Mouse (Mus musculus): Measurements from ENCODE around the gene Ksr1. TPM values are rescaled to one million over a fixed set of nuclear protein-coding genes. Genes with fewer than 3 reads are reported as not detected.

The Ksr1 gene
- polyA plus RNA-seq, 1 experiment from 2014 or later = 3.3 TPM

DNA sequence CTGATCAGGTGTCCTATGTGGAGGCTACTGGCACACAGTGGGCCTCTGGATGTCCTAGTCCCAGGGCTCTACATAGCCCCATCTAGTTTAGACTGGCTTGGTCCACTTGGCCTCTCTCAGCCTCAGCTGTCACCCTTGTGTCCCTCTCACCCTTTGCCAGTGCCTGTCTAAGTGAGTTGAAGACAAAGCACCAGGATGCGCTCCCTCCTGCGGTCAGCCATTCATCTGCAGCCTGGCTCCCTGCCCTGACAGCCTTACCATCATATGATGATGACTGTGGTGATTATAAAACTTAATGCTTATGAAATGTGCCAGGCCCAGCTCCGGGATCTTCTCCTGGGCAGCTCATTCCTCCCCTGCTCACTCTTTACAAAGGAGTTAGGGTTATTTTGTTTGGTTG, 30.5 kb upstream of the Ksr1 start:
- Histone ChIP-seq H3K27ac (ENCODE audit: poor library complexity, severe bottlenecking) (no peak overlapping the region), H3K9me3 (replicated peaks) (0 out of 2 replicates have a peak, but pooled peaks cover 4% of the 10 kb centered on the region), H3K27me3 (replicated peaks) (no peaks in the 10 kb centered on the region), H3K9ac (no peak overlapping the region), H3K36me3 (no peaks in the 10 kb centered on the region), H3K4me3 (no peak overlapping the region), H3K4me2 (no peak overlapping the region), H3K4me1 (replicated peaks) (no peaks in the 10 kb centered on the region)
- no peak for ATAC-seq (ENCODE audit: insufficient number of reproducible peaks, low FRiP score)
- 76% methylated on average over 3 of the region's 3 CpGs for WGBS

DNA sequence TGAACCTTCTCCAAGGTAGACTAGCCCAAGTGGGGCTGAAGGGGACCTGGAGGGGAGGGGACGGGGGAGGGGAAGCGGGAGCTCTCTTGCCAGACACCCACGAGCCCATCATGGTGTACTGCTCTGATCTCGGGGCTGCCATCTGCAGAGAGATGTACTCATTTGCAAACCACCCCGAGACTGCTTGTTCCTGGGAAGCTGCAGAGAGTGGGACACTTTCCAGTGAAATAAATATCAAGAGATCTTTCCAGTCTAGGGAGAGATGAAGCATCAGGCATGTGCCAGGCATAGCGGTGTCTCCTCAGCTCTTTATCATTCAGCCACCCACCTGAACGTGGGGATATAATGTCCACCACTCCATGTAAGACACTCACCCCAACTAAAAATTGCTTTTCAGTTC, 25.8 kb upstream of the Ksr1 start:
- Histone ChIP-seq H3K4me3 (no peak overlapping the region), H3K4me1 (replicated peaks) (no peaks in the 10 kb centered on the region), H3K27ac (ENCODE audit: poor library complexity, severe bottlenecking) (no peak overlapping the region), H3K9me3 (replicated peaks) (0 out of 2 replicates have a peak, but pooled peaks cover 4% of the 10 kb centered on the region), H3K36me3 (no peaks in the 10 kb centered on the region), H3K27me3 (replicated peaks) (no peaks in the 10 kb centered on the region), H3K4me2 (no peak overlapping the region), H3K9ac (no peak overlapping the region)
- WGBS = 68% methylated on average over 7 of the region's 7 CpGs
- no peak for ATAC-seq (ENCODE audit: insufficient number of reproducible peaks, low FRiP score)

DNA sequence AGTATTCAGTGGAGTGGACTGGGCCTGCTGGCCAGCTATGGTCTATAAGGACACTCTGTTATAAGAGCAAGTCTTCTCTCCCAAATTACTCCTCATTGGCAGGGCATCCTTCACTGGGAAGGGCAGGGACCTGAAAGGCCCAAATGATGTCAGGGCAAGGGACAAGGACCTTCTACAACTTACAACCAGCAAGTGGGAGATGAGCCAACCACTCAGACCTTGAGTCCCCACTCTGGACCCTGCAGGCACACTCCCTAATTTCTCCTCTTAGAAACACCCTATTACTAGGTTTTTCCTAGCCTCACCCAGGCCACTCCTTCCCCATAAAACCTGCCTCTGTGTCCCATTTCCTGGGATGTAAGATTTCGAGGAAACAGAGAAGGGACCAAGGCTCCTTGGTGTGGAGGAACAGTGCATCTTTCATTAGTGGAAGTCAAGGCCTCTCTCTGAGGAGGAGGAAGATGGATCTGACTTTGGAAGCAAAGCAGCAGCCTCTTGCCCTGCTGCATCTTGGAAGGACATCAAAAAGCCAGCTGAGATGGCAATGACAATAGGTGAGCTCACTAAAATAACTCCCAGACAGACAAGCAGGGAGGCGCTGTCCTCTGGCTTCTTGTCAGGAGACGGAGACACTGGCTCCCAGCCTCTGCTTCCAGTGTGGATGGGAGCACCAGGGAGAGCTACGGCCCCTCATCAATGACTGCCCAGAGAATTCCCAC, 20.5 kb upstream of the Ksr1 start:
- Histone ChIP-seq H3K9ac (no peak overlapping the region), H3K27me3 (replicated peaks) (no peaks in the 10 kb centered on the region; the same call in 1 of the 2 replicates), H3K4me1 (replicated peaks) (peaks cover 9% of the 10 kb centered on the region), H3K4me2 (no peak overlapping the region), H3K36me3 (no peaks in the 10 kb centered on the region), H3K9me3 (replicated peaks) (no peaks in the 10 kb centered on the region), H3K27ac (ENCODE audit: poor library complexity, severe bottlenecking) (no peak overlapping the region), H3K4me3 (no peak overlapping the region)
- WGBS = 68% methylated on average over 4 of the region's 4 CpGs
- no peak for ATAC-seq (ENCODE audit: insufficient number of reproducible peaks, low FRiP score)

DNA sequence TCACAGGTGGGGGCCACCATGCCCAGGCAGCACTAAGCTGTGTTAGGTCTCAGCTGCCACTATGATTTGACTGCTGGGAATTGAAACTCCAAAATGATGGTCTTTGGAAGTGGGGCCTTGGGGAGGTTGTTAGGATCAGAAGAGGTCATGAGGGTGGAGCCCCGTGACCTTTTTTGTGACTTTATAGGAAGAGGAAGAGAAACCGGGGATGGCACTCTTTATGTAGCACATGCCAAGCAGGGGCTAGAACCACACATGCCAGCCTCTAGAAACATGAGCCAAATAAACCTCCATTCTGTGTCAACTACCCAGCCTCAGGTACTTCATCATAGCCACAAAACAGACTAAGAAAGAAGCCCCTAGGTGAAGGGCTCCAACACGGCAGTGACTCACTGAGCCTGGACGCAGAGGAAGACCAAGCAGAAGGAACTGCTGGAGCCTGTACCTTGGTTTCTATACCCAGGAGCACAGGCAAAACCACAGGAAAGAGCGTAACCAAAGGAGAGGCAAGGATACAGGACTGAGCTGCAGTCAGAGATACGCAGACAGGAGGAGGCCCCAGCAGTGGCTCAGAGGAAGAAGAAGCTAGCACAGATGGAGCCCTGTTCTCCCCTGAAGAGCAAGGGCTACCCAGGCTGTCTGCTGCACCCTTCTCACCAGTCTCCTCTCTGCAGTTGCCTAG, 15.0 kb upstream of the Ksr1 start:
- H3K27me3 ChIP-seq (replicated peaks) = no peaks in the 10 kb centered on the region; the same call in 1 of the 2 replicates
- no peaks in the 10 kb centered on the region for H3K9me3 ChIP-seq (replicated peaks)
- H3K36me3 ChIP-seq = no peaks in the 10 kb centered on the region
- no peak for ATAC-seq (ENCODE audit: insufficient number of reproducible peaks, low FRiP score)
- no peak overlapping the region for H3K4me2 ChIP-seq
- H3K4me1 ChIP-seq (replicated peaks) = peaks cover 22% of the 10 kb centered on the region
- H3K4me3 ChIP-seq = no peak overlapping the region
- no peak overlapping the region for H3K9ac ChIP-seq
- no peak overlapping the region for H3K27ac ChIP-seq (ENCODE audit: poor library complexity, severe bottlenecking)
- WGBS = 81% methylated on average over 6 of the region's 6 CpGs

DNA sequence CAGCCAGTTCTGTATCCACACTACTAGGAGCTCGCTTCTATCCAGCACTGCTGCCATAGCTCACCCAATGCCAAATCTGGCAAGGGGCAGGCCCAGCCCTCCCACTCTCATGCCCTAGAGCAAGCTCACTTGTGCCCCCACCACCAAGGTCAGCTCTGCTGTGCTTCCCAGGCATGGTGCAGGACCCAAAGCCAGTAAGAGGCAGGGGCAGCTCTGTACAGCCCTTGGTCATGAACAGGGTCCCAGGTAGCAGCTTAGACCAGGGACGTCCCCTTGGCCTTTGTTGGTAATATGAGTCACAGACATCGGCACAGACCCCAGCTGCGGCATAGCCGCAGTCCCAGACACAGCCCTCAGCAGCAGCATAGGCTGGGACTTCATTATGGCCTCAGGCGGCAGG, 13.9 kb upstream of the Ksr1 start:
- Histone ChIP-seq H3K4me3 (no peak overlapping the region), H3K9ac (no peak overlapping the region), H3K27ac (ENCODE audit: poor library complexity, severe bottlenecking) (no peak overlapping the region), H3K27me3 (replicated peaks) (no peaks in the 10 kb centered on the region), H3K9me3 (replicated peaks) (no peaks in the 10 kb centered on the region), H3K4me1 (replicated peaks) (peaks cover 22% of the 10 kb centered on the region), H3K4me2 (no peak overlapping the region), H3K36me3 (no peaks in the 10 kb centered on the region)
- 84% methylated on average over 6 of the region's 6 CpGs for WGBS
- no peak for ATAC-seq (ENCODE audit: insufficient number of reproducible peaks, low FRiP score)

DNA sequence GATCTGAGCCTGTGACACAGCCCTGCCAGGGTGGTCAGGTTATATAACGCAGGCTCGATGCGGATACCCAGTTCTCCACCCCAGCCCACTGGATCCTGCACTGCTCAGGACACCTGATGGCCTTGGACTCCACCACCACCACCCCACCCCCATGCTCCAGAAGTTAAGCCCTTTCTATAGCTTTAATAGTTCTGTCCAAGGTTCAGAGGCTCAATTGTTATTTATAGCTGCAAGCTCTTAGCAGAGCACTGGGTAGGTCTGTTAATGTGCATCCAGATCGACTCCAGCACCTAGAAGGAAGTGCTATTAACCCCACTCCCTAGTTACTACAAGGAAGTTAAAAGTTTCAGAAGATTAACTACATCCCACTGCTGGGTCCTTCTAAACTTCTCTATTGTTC, 11.5 kb upstream of the Ksr1 start:
- no peak for ATAC-seq (ENCODE audit: insufficient number of reproducible peaks, low FRiP score)
- Histone ChIP-seq H3K9me3 (replicated peaks) (no peaks in the 10 kb centered on the region), H3K27me3 (replicated peaks) (no peaks in the 10 kb centered on the region), H3K36me3 (no peaks in the 10 kb centered on the region), H3K9ac (no peak overlapping the region), H3K4me3 (no peak overlapping the region), H3K4me2 (no peak overlapping the region), H3K4me1 (replicated peaks) (peaks cover 12% of the 10 kb centered on the region; the same call in 1 of the 2 replicates), H3K27ac (ENCODE audit: poor library complexity, severe bottlenecking) (peak overlapping the region; percentile 4; the same call in 1 of the 2 replicates)
- WGBS = 50% methylated on average over 4 of the region's 4 CpGs

DNA sequence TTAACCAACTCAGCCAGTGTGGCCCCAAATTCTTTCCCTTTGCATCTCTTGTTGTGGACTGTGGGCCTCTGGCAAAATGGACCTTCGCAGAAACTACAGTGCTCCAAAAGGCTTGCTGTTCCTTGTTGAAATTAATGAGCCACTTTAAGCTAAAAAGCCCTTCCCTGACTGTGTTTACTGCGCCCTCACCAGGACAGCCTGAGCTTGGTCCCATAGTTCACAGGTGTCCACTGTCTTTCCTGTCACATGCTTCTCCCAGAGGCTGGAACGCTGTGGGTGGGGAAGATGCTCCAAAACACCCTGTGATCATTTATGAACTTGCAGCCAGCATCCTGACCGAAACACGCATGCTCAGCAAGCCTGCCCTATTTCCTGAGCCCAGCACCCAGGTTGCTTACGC, 9.1 kb upstream of the Ksr1 start:
- H3K4me3 ChIP-seq = no peak overlapping the region
- WGBS = 67% methylated on average over 6 of the region's 6 CpGs
- no peaks in the 10 kb centered on the region for H3K27me3 ChIP-seq (replicated peaks)
- H3K4me1 ChIP-seq (replicated peaks) = peaks cover 14% of the 10 kb centered on the region; the same call in 1 of the 2 replicates
- no peak overlapping the region for H3K9ac ChIP-seq
- H3K4me2 ChIP-seq = no peak overlapping the region
- H3K27ac ChIP-seq (ENCODE audit: poor library complexity, severe bottlenecking) = no peak overlapping the region
- no peak for ATAC-seq (ENCODE audit: insufficient number of reproducible peaks, low FRiP score)
- H3K9me3 ChIP-seq (replicated peaks) = no peaks in the 10 kb centered on the region
- H3K36me3 ChIP-seq = no peaks in the 10 kb centered on the region

DNA sequence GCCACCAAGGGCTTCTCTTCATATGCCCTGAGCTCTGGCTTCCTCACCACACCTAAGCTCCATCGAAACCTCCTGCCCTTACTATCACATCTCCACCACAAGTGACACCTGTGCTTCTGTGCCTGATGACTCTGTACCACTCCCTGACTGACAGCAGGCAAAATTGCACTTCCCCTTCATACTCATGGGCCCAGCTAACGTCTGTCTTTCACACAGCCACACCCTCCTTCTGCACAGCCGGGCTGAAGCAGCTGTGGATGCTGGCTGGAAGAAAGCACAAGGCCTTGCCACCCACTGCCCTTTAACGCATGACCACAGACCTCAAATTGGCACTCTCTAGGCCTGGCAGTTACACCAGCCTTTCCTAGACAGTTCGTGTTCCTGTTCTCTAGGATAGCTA, 6.5 kb upstream of the Ksr1 start:
- no peak overlapping the region for H3K9ac ChIP-seq
- ATAC-seq (ENCODE audit: insufficient number of reproducible peaks, low FRiP score) = no peak

DNA sequence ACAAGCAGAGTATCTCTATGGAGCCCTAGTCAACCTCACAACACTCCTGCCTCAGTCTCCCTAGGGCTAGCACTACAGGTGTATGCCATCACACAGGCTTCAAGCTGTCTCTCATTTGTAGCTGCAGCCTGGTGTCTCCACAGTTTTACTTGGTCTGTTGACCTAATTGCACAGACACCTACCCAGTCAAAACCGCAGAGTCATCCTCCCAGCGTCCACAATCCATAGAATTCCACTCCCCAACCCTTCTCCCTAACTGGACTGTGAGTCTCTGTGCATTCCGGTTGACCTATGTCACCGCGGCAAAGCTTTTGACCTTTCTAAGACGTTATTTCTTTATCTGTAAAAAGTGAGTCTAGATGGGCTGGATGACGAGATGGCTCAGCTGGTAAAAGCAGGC, 5.7 kb upstream of the Ksr1 start:
- H3K36me3 ChIP-seq = no peaks in the 10 kb centered on the region
- no peaks in the 10 kb centered on the region for H3K27me3 ChIP-seq (replicated peaks)
- ATAC-seq (ENCODE audit: insufficient number of reproducible peaks, low FRiP score) = no peak
- no peak overlapping the region for H3K27ac ChIP-seq (ENCODE audit: poor library complexity, severe bottlenecking)
- WGBS = 67% methylated on average over 7 of the region's 7 CpGs
- H3K4me3 ChIP-seq = no peak overlapping the region
- peaks cover 8% of the 10 kb centered on the region; the same call in 1 of the 2 replicates for H3K4me1 ChIP-seq (replicated peaks)
- no peak overlapping the region for H3K9ac ChIP-seq
- H3K9me3 ChIP-seq (replicated peaks) = no peaks in the 10 kb centered on the region
- no peak overlapping the region for H3K4me2 ChIP-seq

More for the DNA sequence above, 6.5 kb upstream of the Ksr1 start:
- Histone ChIP-seq H3K27me3 (replicated peaks) (no peaks in the 10 kb centered on the region), H3K4me3 (no peak overlapping the region), H3K36me3 (no peaks in the 10 kb centered on the region), H3K4me1 (replicated peaks) (peaks cover 12% of the 10 kb centered on the region; the same call in 1 of the 2 replicates), H3K27ac (ENCODE audit: poor library complexity, severe bottlenecking) (no peak overlapping the region), H3K9me3 (replicated peaks) (no peaks in the 10 kb centered on the region), H3K4me2 (no peak overlapping the region)
- 54% methylated on average over 5 of the region's 5 CpGs for WGBS

DNA sequence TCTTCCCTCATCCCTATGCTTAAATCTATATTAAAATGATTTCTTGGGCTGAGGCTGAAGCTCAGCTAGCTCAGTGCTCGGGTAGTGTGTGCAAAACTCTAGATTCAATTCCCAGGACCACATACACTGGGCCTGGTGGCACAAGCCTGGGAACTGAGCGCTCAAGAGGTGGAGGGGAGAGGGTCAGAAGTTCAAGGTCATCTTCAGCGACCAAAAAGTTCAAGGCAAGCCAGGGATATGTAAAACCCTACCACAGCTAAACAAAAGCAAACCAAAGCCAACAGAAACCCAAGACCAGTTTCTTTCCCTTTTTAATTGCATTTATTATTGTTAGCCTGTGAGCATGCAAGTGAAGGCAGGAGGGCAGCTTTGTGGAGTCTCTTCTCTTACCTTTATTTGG, 4.1 kb upstream of the Ksr1 start:
- Histone ChIP-seq H3K9ac (no peak overlapping the region), H3K36me3 (no peaks in the 10 kb centered on the region), H3K9me3 (replicated peaks) (no peaks in the 10 kb centered on the region), H3K27me3 (replicated peaks) (no peaks in the 10 kb centered on the region), H3K4me2 (no peak overlapping the region), H3K4me1 (replicated peaks) (peaks cover 11% of the 10 kb centered on the region; the same call in 1 of the 2 replicates), H3K27ac (ENCODE audit: poor library complexity, severe bottlenecking) (no peak overlapping the region), H3K4me3 (no peak overlapping the region)
- ATAC-seq (ENCODE audit: insufficient number of reproducible peaks, low FRiP score) = no peak
- WGBS = 58% methylated on average over 3 of the region's 3 CpGs

DNA sequence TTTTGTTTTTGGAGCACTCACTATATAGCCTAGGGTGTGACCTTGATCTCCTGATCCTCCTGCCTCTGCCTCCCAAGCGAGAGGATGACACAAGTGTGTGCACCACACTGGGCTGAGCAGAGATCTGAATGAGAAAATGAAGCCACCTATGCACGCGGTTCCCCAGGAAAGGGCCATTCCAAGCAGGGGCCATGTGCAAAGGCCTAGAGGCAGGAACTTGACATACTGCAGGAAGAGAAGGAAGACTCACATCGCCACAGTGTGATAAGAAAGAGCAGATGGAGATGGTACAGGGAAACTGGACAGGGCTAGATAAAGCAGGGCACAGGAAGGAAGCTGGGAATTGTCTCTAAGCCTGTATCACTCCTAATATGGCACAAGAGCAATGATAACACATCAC, 3.1 kb upstream of the Ksr1 start:
- 55% methylated on average over 4 of the region's 4 CpGs for WGBS

More for the DNA sequence above, 3.1 kb upstream of the Ksr1 start:
- H3K4me1 ChIP-seq (replicated peaks) = peaks cover 21% of the 10 kb centered on the region
- no peak overlapping the region for H3K4me2 ChIP-seq
- H3K27ac ChIP-seq (ENCODE audit: poor library complexity, severe bottlenecking) = no peak overlapping the region
- no peak overlapping the region for H3K9ac ChIP-seq
- no peaks in the 10 kb centered on the region for H3K9me3 ChIP-seq (replicated peaks)
- no peaks in the 10 kb centered on the region for H3K36me3 ChIP-seq
- no peak overlapping the region for H3K4me3 ChIP-seq
- ATAC-seq (ENCODE audit: insufficient number of reproducible peaks, low FRiP score) = no peak
- H3K27me3 ChIP-seq (replicated peaks) = no peaks in the 10 kb centered on the region
